Mouse (Mus musculus) neural tube, embryonic 14.5 days (tissue): ENCODE results near the gene Gm2115. TPM values are rescaled to one million over a fixed set of nuclear protein-coding genes. Genes with fewer than 3 reads are reported as not detected.
A peak's percentile ranks its signal among the peaks of the same experiment; 100 is the strongest.

Experiments used
- ATAC-seq: fragments of 200-750 bp; cut with Nextera tagmentation; 2 replicates; pipeline ENCODE4 v1.8.0; 2017; ENCODE audit warnings: low read depth, mild to moderate bottlenecking, moderate TSS enrichment, moderate library complexity
- H3K27ac ChIP-seq: fragments of 300-500 bp; sonication (generic); 2 replicates; pipeline ENCODE4 v1.5.1; 2014; ENCODE audit warnings: low read depth, mild to moderate bottlenecking, control low read depth, low read length, moderate library complexity, mixed read lengths
- H3K27me3 ChIP-seq: fragments of 300-500 bp; sonication (generic); 2 replicates; pipeline ENCODE4 v1.6.1; 2014; ENCODE audit warnings: low read length; ENCODE audit not compliant: control insufficient read depth, insufficient read depth
- H3K36me3 ChIP-seq: fragments of 300-500 bp; sonication (generic); 2 replicates; pipeline ENCODE4 v1.6.1; 2014; ENCODE audit warnings: low read length, mixed read lengths; ENCODE audit not compliant: control insufficient read depth, insufficient read depth
- H3K4me1 ChIP-seq: fragments of 300-500 bp; sonication (generic); 2 replicates; pipeline ENCODE4 v1.6.1; 2014; ENCODE audit warnings: low read length; ENCODE audit not compliant: control insufficient read depth, insufficient read depth
- H3K4me2 ChIP-seq: fragments of 300-500 bp; sonication (generic); 2 replicates; pipeline ENCODE4 v1.6.1; 2014; ENCODE audit warnings: mild to moderate bottlenecking, low read depth, low read length, control low read depth
- H3K4me3 ChIP-seq: fragments of 300-500 bp; sonication (generic); 2 replicates; pipeline ENCODE4 v1.5.1; 2014; ENCODE audit warnings: low read depth, low read length, control low read depth, mixed read lengths
- H3K9ac ChIP-seq: fragments of 300-500 bp; sonication (generic); replicated peaks from 2 replicates; pipeline ENCODE4 v1.6.1; 2014; ENCODE audit warnings: low read depth, mild to moderate bottlenecking, control low read depth, low read length, mixed read lengths
- H3K9me3 ChIP-seq: fragments of 300-500 bp; sonication (generic); 2 replicates; pipeline ENCODE4 v1.6.1; 2016; ENCODE audit warnings: low read length; ENCODE audit not compliant: control insufficient read depth
- WGBS: fragments of 180-500 bp; shearing (Covaris S2); extraction: QIAGEN DNeasy Blood & Tissue Kit; methylation state at CpG from one replicate; pipeline ENCODE4 v1.1.7; 2014; 5-methylcytosine and 5-hydroxymethylcytosine counted together
- polyA plus RNA-seq: library from polyadenylated mRNA; unstranded; fragments of >200 nt; fragmentation: Nextera tagmentation; extraction: Ambion mirVana; gene quantifications from 2 replicates; pipeline ENCODE4 v1.2.1, GENCODE M21; 2014

Gene Gm2115
- polyA plus RNA-seq, 1 experiment from 2014 or later, result 5.9 TPM

DNA sequence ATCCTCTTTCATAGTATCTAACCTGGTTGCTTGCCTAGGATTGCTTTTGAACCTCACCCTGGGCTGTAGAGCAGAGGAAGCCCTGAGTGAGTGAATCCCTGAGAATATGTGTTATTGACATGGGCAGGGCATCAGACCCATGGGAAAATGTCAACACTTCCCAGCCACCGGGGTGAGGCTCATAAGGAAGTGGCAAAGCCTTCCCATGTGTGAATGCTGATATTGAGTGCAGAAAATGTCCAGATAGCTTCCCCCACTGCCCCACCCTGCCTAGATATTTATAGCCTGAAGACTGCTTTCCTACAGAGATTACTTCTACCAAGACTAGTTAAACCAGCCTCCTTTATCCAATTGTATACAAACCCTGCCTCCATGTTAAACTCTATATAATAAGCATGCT is 4.0 kb downstream of the Gm2115 start:
- Histone ChIP-seq H3K36me3 (no peaks in the 10 kb centered on the region), H3K4me2 (no peak overlapping the region), H3K9ac (no peak overlapping the region), H3K4me1 (no peaks in the 10 kb centered on the region), H3K27me3 (no peaks in the 10 kb centered on the region; the same call in 1 of the 2 replicates), H3K27ac (no peak overlapping the region), H3K4me3 (no peak overlapping the region), H3K9me3 (no peaks in the 10 kb centered on the region)
- no peak for ATAC-seq
- 88% methylated on average over 1 of the region's 1 CpGs for WGBS

DNA sequence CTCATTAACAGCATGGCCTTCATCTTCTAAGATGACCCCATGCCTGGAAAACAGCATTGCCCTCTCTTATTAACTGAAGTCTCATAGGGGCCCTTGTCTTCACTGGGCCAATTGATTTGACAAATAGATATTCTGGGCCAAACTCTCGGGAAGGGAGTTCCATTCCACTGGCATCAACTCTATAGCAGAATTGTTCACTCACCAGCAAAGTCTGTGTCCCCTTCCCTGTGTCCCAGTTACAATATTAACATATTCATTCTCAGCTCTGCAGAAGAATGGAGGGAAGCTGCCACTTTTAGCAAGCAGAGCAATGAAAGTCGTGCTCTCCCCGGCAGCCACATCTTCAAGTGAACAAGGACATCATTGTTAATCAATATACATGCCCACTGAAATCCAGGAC is 5.9 kb downstream of the Gm2115 start:
- Histone ChIP-seq H3K27me3 (no peaks in the 10 kb centered on the region; the same call in 1 of the 2 replicates), H3K27ac (no peak overlapping the region), H3K4me2 (no peak overlapping the region), H3K4me1 (no peaks in the 10 kb centered on the region), H3K9me3 (no peaks in the 10 kb centered on the region), H3K4me3 (no peak overlapping the region), H3K36me3 (no peaks in the 10 kb centered on the region), H3K9ac (no peak overlapping the region)
- WGBS, result 57% methylated on average over 3 of the region's 3 CpGs
- ATAC-seq, result no peak

DNA sequence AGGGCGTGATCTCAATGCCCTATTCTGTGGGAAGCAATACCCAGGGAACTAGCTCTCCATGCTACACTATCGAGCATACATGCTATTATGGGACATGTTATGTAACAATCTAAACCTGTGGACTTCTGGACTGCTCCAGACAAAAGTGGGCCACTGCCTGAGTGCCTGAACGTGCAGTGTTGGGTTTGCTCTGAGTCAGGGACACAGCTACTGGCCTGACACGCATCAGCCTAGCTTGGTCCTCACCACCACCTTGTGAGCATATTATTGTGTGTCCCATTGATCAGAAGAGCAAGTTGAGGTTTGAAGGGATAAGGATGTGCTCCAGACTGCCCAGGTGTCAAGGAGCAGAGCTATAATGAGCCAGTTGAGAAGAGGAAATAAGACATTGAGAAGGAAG is 16.2 kb downstream of the Gm2115 start:
- ATAC-seq, result no peak
- H3K9me3 ChIP-seq, result no peaks in the 10 kb centered on the region
- WGBS, result 93% methylated on average over 4 of the region's 4 CpGs

DNA sequence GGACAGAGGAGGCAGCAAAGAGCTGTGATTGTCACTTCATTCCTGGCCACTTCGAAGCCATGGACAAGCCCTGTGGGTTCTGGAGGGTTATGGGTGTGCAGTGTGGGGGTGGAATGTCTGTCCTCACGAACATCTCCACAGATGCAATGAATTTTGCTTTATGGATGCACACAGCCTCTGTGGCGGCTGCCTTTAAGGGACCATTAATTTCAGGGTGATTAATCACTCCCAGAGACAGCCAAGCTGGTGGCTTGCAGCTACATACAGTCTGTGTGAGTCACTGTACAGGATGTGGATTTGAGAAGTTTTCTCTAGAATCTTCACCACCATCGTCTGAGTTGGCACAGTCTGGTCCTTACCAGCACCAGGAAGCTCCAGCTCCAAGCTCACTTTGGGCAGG is 17.9 kb downstream of the Gm2115 start:
- no peak overlapping the region for H3K4me3 ChIP-seq
- no peaks in the 10 kb centered on the region for H3K27me3 ChIP-seq
- no peaks in the 10 kb centered on the region for H3K36me3 ChIP-seq
- no peak overlapping the region for H3K9ac ChIP-seq
- H3K9me3 ChIP-seq, result no peaks in the 10 kb centered on the region
- peak; percentile 88 for ATAC-seq
- 45% methylated on average over 4 of the region's 4 CpGs for WGBS
- no peak overlapping the region for H3K27ac ChIP-seq
- no peak overlapping the region for H3K4me2 ChIP-seq
- H3K4me1 ChIP-seq, result no peaks in the 10 kb centered on the region

More for the DNA sequence above, 16.2 kb downstream of the Gm2115 start:
- Histone ChIP-seq H3K27me3 (no peaks in the 10 kb centered on the region), H3K4me2 (no peak overlapping the region), H3K4me3 (no peak overlapping the region), H3K9ac (no peak overlapping the region), H3K4me1 (no peaks in the 10 kb centered on the region), H3K36me3 (no peaks in the 10 kb centered on the region), H3K27ac (no peak overlapping the region)

DNA sequence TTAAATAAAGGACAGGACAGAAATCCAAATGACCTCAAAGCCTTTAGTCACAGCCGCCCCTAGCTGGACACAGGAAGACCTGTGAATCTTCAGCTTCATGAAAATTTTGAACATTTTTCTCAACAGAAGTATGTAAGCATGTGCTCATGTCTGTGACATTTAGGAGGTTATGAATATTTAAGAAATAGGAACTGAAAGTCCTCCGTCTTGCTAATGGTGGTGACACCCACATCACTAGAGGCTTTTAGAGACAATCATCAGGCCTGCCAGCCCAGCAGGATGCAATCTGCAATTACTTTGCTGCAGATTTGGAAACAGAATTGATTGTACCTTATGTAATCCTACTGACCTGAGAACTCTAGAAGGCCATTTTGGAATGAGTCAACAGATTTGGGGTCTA is 22.7 kb downstream of the Gm2115 start:
- Histone ChIP-seq H3K9ac (no peak overlapping the region), H3K4me1 (no peaks in the 10 kb centered on the region), H3K4me2 (no peak overlapping the region), H3K9me3 (no peaks in the 10 kb centered on the region), H3K27me3 (no peaks in the 10 kb centered on the region), H3K4me3 (no peak overlapping the region), H3K36me3 (no peaks in the 10 kb centered on the region), H3K27ac (no peak overlapping the region)
- 82% methylated on average over 2 of the region's 2 CpGs for WGBS
- ATAC-seq, result no peak

DNA sequence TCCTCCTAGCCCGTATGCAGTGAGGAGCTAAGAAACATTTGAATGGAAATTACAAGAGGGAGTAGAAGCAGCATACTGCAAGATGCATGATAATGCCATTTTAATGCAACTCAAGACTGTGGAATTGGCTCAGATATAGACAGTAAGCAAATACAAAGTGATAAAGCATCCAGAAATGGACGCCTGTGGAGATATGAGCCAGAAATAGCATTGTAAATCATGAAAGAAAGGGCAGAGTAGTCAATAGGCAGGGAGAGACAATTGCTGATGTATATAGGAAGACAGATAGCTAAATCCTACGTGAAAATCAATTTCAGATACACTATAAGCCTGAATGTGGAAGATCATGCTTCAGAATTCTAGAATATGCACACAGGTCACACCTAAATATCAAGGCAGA is 26.5 kb downstream of the Gm2115 start:
- peak; percentile 54; the same call in 1 of the 2 replicates for ATAC-seq

DNA sequence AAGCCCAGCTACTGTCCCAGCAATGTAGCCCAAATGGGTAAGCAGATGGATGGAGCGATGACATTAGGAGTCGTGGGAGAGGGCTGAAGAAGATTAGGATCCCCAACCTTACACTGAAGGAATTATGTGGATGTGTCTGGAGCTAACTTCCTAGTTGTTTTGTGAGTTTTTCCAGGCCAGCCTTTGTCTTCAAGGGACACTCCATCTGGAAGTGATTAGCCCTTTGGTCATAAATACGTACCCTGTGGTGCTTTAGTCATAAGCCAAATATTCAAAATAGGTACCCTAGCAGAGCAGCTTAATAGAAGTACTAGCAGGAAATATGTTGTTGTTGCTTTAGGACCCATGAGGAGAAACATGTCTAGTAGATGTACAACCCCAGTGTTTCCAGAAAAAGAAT is 28.6 kb downstream of the Gm2115 start:
- no peak for ATAC-seq
- Histone ChIP-seq H3K27ac (no peak overlapping the region), H3K9me3 (no peaks in the 10 kb centered on the region)

More for the DNA sequence above, 26.5 kb downstream of the Gm2115 start:
- Histone ChIP-seq H3K9ac (no peak overlapping the region), H3K27ac (no peak overlapping the region), H3K4me2 (no peak overlapping the region), H3K36me3 (no peaks in the 10 kb centered on the region), H3K9me3 (no peaks in the 10 kb centered on the region), H3K27me3 (no peaks in the 10 kb centered on the region), H3K4me3 (no peak overlapping the region), H3K4me1 (no peaks in the 10 kb centered on the region)
- WGBS, result 45% methylated on average over 3 of the region's 3 CpGs

DNA sequence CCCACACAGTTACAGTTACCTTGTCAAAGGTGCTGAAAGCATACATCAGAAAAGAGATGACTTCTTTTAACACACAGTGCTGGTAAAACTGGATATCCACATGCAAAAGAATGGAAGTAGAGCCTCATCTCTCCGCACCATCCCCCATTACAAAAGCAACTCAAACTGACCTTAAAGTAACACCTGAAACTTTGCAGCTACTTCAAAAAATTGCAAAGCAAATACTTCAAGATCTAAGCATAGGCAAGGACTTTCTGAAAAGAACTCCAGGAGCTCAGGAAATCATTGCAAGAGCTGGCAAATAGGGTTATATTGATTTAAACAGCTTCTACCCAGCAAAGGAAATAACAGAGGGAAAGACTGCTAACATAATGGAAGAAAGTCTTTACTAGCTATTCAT is 31.7 kb downstream of the Gm2115 start:
- H3K4me3 ChIP-seq, result no peak overlapping the region
- ATAC-seq, result no peak
- H3K27ac ChIP-seq, result no peak overlapping the region
- 94% methylated on average over 1 of the region's 1 CpGs for WGBS
- H3K4me1 ChIP-seq, result no peaks in the 10 kb centered on the region
- no peaks in the 10 kb centered on the region for H3K36me3 ChIP-seq
- no peaks in the 10 kb centered on the region for H3K27me3 ChIP-seq
- no peaks in the 10 kb centered on the region for H3K9me3 ChIP-seq
- no peak overlapping the region for H3K4me2 ChIP-seq
- H3K9ac ChIP-seq, result no peak overlapping the region

More for the DNA sequence above, 28.6 kb downstream of the Gm2115 start:
- no peaks in the 10 kb centered on the region for H3K4me1 ChIP-seq
- WGBS, result 80% methylated on average over 3 of the region's 3 CpGs
- H3K36me3 ChIP-seq, result no peaks in the 10 kb centered on the region
- H3K27me3 ChIP-seq, result no peaks in the 10 kb centered on the region
- no peak overlapping the region for H3K9ac ChIP-seq
- no peak overlapping the region for H3K4me2 ChIP-seq
- H3K4me3 ChIP-seq, result no peak overlapping the region

DNA sequence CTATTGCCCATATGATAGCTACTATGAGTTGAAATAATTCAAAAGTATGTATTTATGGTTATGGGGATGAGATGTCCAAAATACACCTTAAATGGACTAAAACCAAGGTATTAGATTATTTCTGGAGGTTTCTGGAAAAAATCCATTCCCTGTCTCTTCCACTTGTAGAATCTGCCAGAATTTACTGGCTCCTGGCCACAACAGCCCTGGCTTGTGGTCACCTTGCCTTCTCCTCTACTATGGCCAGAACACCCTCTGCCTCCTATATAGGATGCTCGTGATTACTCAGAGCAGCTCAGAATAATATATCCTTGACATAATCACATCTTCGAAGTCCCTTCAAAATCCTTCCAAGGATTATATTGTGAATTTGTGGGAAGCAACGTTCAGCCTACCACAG is 35.5 kb downstream of the Gm2115 start:
- Histone ChIP-seq H3K27me3 (no peaks in the 10 kb centered on the region), H3K9ac (no peak overlapping the region), H3K27ac (no peak overlapping the region), H3K36me3 (no peaks in the 10 kb centered on the region), H3K9me3 (no peaks in the 10 kb centered on the region), H3K4me2 (no peak overlapping the region), H3K4me1 (no peaks in the 10 kb centered on the region), H3K4me3 (no peak overlapping the region)
- WGBS, result 87% methylated on average over 3 of the region's 3 CpGs
- ATAC-seq, result no peak

DNA sequence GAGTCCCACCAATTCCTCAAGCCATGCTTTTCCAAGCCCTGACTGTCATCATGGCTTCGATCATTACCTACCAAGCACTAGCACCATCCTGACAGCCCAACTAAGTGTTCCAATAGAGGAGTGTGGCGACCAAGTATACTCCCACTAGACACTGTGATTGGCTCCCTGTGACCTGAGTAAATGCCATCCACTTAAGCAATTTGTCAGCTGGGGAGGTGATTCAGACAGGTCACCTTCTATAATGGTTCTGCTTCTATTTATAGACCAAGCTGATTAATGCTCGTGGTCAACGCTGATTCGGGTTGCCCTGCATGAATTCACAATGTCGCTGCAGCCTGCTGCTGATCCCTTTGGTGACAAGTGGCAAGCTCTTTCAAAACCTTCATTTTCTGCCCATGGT is 37.4 kb downstream of the Gm2115 start:
- no peak for ATAC-seq
- no peak overlapping the region for H3K4me3 ChIP-seq
- H3K27ac ChIP-seq, result no peak overlapping the region
- H3K9ac ChIP-seq, result no peak overlapping the region
- no peaks in the 10 kb centered on the region for H3K27me3 ChIP-seq
- H3K4me2 ChIP-seq, result no peak overlapping the region
- H3K9me3 ChIP-seq, result no peaks in the 10 kb centered on the region
- 77% methylated on average over 6 of the region's 6 CpGs for WGBS
- no peaks in the 10 kb centered on the region for H3K4me1 ChIP-seq
- no peaks in the 10 kb centered on the region for H3K36me3 ChIP-seq
